Mouse (Mus musculus) kidney, adult 9 months (tissue): ENCODE data around the gene Traf3ip2.

ENCODE experiments used
- DNase-seq: peaks from one replicate; pipeline ENCODE4 v3.0.0; 2022

Traf3ip2 gene

GRCm38 (mm10) chr10:39634423-39635101 is 21.8 kb downstream of the Traf3ip2 start:
- DNase-seq = no peak

DNA sequence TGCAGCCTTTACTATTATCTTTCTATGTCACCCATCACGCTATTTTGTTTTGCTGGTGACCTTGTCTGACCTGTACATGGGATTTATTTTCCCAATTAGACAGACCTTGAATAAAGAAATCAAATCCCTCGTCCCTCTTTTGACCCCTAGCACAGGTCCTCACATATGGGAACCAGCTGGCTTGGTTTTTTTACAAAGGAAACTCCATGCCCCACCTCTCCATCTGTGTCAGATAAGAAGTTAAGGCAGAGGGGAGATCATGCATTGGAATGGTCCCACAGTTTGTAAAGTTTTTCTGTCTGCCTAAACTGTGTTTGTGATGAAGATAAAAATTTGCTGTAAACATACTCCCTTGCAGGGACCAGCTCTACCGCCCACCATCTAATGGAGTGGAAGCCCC is 26.1 kb downstream of the Traf3ip2 start:
- no peak for DNase-seq

DNA sequence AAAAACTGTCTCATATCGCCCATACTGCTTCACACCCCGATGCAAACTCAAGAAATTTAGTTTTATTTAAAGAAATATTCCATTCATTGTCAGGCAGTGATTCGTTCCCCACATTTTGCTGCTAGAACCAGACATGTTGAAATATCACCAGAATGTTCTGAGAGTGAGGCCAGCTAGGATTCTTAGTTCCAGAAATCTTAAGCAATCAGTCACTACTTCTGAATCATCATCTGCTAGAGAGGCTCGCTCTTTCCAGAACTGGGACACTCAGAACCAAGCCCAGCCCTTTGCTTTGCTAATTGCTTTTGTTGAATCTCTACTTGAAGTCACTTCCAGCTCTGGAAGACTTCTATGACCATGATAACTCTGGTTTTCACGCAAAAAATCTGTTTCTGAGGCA is 27.0 kb downstream of the Traf3ip2 start:
- DNase-seq = no peak

GRCm38 (mm10) chr10:39640817-39641226 is 28.1 kb downstream of the Traf3ip2 start:
- no peak for DNase-seq

GRCm38 (mm10) chr10:39645789-39646628 is 33.3 kb downstream of the Traf3ip2 start:
- DNase-seq = no peak

DNA sequence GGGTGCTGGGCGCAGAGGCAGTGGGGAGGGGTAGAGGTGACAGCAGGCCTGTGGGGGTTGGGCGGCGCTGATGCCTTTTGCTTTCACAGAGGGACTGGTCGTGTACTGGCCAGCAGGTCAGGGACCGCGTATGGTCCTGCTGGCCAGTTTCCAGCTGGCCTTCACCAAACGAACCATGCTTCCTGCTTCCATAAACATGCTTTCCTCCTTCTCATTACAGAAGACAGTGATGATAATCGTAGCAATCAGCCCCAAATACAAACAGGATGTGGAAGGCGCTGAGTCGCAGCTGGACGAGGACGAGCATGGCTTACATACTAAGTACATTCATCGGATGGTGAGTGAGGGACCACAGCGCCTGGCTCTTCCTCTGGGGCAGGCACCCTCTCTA is 33.9 kb downstream of the Traf3ip2 start:
- DNase-seq = peak; percentile 50

DNA sequence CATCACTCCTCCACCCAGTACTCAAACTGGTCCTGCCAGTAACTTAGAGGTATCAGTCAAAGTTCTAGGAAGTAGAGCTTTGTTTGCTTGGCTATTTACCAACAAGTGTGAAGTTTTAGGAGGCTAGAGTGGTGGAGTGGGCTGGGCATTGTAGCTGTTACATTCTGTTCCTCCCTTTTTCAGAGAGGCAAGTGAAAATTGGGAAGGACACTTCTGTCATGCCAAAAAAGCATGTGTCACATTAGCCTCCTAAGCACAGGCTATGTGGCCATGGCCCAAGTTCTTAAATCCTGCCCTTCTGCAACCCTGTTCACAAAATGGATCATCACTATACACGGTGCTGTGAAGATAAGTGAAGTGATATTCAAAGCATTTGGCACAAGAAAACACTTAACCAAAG is 34.4 kb downstream of the Traf3ip2 start:
- no peak for DNase-seq

GRCm38 (mm10) chr10:39648278-39648677 is 35.5 kb downstream of the Traf3ip2 start:
- DNase-seq = no peak

GRCm38 (mm10) chr10:39649550-39649949 is 36.8 kb downstream of the Traf3ip2 start:
- no peak for DNase-seq

DNA sequence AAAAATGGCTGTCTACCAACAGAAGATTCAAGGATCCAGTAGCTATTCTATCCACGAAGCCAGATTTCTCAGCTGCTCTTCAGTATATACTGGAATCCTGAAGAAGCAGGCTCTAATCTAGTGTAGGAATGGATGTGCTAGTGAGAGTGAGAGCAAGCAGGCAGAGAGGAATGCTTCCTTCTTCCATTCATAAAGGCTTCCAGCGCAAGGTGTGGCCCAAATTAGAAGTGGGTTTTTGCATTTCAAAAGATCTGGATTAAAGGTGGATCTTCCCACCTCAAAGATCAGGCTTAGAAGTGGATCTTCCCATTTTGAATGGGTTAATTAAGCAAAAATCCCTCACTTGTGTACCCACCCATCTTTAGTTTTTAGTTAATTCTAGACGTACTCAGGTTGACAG is 37.6 kb downstream of the Traf3ip2 start:
- DNase-seq = no peak

DNA sequence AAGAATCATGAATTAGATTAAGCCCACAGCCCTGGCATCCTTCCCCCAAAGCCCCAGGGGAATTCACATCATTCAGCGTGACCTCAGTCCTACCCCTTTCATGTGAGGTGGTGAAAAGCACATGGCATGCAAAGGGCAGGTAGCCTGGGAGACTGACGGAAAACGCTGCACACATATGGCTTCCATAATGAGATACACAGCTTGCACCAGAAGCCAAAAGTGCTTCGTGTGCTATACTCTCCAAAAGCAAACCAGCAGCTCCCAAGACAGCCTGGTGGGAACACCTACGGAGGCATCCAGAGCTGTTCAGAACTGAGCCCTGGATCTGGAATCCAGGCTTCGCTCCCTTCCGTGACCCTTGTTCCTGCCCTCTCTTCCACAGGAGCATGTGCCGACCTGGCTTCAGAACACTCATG is 41.3 kb downstream of the Traf3ip2 start:
- DNase-seq = no peak

DNA sequence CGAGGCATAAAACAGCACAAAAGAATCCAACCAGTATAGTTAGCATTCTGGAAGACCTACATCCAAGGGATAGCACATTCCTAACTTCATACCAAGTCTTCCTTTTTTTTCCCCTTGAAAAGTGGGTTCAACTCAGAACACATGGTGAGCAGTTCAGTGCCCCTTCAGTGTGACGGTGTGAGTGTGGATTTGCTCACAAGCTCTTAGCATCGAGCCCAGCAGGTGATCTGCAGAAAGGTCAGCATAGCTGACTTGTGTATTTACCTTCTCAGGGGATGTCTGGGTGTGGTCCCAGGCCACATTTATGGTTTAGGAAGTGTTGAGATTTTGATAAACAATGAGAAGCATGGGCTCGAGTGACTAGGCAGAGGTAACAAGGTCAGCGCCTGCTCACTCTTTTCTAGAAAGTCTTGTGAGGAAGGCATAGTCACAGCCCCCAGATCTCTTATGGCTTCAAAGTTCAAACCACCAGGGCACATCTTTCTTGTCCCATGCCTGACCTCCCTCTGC is 46.2 kb downstream of the Traf3ip2 start:
- DNase-seq = no peak

GRCm38 (mm10) chr10:39659411-39660268 is 46.9 kb downstream of the Traf3ip2 start:
- peak; percentile 67 for DNase-seq

GRCm38 (mm10) chr10:39660269-39660655 is 47.5 kb downstream of the Traf3ip2 start:
- DNase-seq = no peak

DNA sequence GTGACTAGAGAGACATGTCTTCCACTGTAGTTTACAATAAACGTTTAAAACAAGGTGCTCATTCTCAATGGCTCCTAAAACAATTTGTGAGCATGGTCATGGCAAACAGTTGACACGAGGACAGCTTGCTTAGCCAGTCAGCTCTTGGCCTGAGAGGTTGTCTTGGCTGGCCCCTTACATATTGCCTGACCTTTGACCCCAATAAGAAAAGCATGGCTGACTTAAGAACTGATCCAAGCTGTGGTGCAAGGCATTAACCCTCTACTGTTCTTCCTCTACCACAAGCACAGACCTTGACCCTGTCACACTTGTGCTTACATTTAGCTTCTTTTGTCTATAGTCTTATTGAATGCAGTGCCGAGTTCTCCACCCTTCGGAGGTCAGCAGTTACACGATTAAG is 48.0 kb downstream of the Traf3ip2 start:
- peak; percentile 28 for DNase-seq

DNA sequence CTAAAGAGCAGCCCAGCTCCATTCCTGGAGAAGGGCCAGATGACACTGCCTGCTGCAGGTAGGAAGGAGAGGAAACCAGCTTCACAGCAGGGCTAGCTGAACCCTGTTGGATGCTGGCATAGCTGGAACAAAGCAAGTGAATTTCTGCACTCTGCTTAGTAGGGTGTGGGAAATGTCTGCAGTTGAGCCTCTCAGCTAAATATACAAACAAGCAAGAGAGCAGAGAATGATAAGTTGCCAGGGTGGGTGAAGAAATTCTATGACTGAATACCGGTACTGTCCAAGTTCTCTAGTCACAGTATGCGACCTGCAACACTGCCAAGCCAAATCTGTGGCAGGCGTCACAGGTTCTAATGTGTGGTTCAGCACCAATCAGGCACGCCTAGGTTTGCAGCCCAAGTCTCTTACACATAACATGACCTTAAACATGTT is 52.4 kb downstream of the Traf3ip2 start:
- no peak for DNase-seq

- DNase-seq = no peak
Measured at GRCm38 (mm10) chr10:39666027-39666426, 53.3 kb downstream of the Traf3ip2 start.

DNA sequence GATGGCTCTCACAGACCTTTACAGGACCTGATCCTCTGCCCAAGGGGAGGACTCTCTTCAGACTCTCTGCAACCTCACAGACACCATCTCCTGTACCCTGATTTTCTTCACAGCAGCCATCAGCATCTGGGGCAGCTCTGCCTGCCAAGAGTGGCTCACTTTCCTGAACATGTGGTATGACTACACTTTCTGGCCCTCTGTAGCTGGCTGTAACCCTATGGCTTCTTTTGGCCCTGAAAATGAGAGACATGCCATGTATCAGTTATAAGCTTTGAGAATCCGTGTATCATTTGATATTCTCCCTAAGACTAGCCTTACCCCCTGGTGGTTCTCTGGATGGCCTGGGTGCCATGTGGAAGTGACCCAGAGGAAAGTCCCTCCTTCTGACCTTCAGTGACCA is 58.7 kb downstream of the Traf3ip2 start:
- DNase-seq = no peak

- DNase-seq = no peak
Measured at GRCm38 (mm10) chr10:39672547-39673051, 59.9 kb downstream of the Traf3ip2 start.

GRCm38 (mm10) chr10:39674106-39674505 is 61.4 kb downstream of the Traf3ip2 start:
- peak; percentile 24 for DNase-seq

GRCm38 (mm10) chr10:39674766-39675165 is 62.0 kb downstream of the Traf3ip2 start:
- DNase-seq = no peak

GRCm38 (mm10) chr10:39678199-39678791 is 65.6 kb downstream of the Traf3ip2 start:
- DNase-seq = no peak
